Comparison of ENCODE assay signal across 12 mouse cellular contexts in genomic region chr15:31302293-31302990, GRCm38 (mm10).
DNase-seq lines count a peak whose midpoint lies in the region; TF ChIP-seq lines count a peak whose summit lies in the region.
"Had no signal": no experiment of that assay in that cellular context is flagged by ENCODE, and none has a peak within 500 bp of the region (broad histone marks: within the 10 kb centered on the region; RNA-seq: fewer than 3 reads in every experiment).

No protein-coding gene starts in this region.

- no peaks in the 10 kb centered on the region for H3K27me3 ChIP-seq in heart, adult 2 months (ENCODE audit: control insufficient read depth, insufficient read depth, low read length)

- H3K36me3 ChIP-seq in heart, adult 2 months (ENCODE audit: control insufficient read depth, insufficient read depth, low read length), result peaks cover 2% of the 10 kb centered on the region; the same call in 1 of the 2 replicates
- H3K36me3 ChIP-seq: hindbrain, embryonic 12.5 days; neural tube, embryonic 13.5 days had no signal

- no peak for TF ChIP-seq CTCF in heart, adult 2 months (IDR thresholded peaks at IDR 0.05)

- no peaks in the 10 kb centered on the region for H3K79me2 ChIP-seq in heart, adult 2 months (replicated peaks; ENCODE audit: control insufficient read depth, insufficient read depth, low read length)

- peak; percentile 16 for DNase-seq in adipocyte (ENCODE audit: low spot score)
- DNase-seq in heart, adult 2 months, result peak in 1 of 2 experiments; percentile 67
- peak; percentile 68 to 71 for DNase-seq in heart, postnatal 10 days
- peak; percentile 46 for DNase-seq in lung, postnatal 25 days (ENCODE audit: low spot score)
- DNase-seq in layer of hippocampus, postnatal 36 days, result no peak
- DNase-seq in adrenal gland, adult 18-20 months (ENCODE audit: low spot score in 2 of 2), result no peak
- no peak for DNase-seq in adrenal gland, adult 2 months
- DNase-seq: cerebellum, adult 18-20 months; kidney, adult 2 months had no signal

- H3K9ac ChIP-seq in heart, adult 2 months (ENCODE audit: low read depth, low read length), result no peak overlapping the region
- H3K9ac ChIP-seq: hindbrain, embryonic 12.5 days; neural tube, embryonic 13.5 days had no signal

- peak overlapping the region; percentile 40; the same call in 1 of the 2 replicates for H3K27ac ChIP-seq in heart, adult 2 months
- H3K27ac ChIP-seq: hindbrain, embryonic 12.5 days; neural tube, embryonic 13.5 days had no signal

- WGBS in heart, adult 2 months, result 28% methylated on average over 12 of the region's 12 CpGs

- TF ChIP-seq EP300 in heart, adult 2 months (IDR thresholded peaks at IDR 0.05; ENCODE audit: insufficient read depth, low read depth, low read length), result no peak

- no peak overlapping the region for H3K4me3 ChIP-seq in heart, adult 2 months
- H3K4me3 ChIP-seq: hindbrain, embryonic 12.5 days; megakaryocyte, embryonic 14.5 days; neural tube, embryonic 13.5 days had no signal

- H3K4me1 ChIP-seq in heart, adult 2 months (ENCODE audit: control insufficient read depth, insufficient read depth, low read length), result peaks cover 5% of the 10 kb centered on the region

- no peak for TF ChIP-seq POLR2A in heart, adult 2 months (IDR thresholded peaks at IDR 0.05; ENCODE audit: insufficient read depth, low read depth, low read length)

- intact Hi-C loops in heart, adult 2 months (cut with DNase I), result no loop called here
- intact Hi-C loops in heart, postnatal 10 days (cut with DNase I), result no loop called here

Comparison
In these comparisons a context has a peak if more than half of its experiments do, and no peak if none do; other contexts are left out.
1. DNase-seq: peak in adipocyte (single experiment), heart, postnatal 10 days (2 of 2) and lung, postnatal 25 days (single experiment); none in layer of hippocampus, postnatal 36 days (0 of 2), adrenal gland, adult 18-20 months (0 of 2) and adrenal gland, adult 2 months (single experiment).